Mouse (Mus musculus): Measurements from ENCODE around the gene Ppp3ca.

DNA sequence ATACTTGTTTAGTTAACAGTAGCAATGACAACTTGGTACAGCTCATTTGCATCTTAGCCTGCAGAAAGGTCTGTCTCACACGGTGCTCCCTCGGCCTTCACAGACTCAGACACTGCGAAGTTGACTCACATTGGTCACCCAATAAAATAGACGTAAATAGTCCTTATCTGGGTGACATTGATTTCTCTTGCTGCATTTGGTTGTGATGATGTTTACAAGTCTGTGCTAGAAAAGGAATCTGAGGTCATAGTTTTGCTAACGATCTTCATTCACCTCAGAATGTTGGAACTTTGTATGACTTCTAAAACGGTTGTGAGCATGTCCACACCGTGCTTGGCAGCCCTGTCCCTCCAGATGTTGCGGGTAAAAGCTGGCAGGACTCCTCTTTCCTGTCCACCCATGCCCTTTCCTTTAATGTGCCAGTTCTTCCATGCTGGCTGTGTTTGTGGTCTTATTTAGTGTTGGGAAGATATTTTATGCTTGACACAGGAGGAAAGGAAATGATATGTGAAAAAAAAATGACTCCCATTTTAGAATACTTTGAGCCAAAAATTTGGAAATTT lies 202.7 kb downstream of the Ppp3ca start:
- TF ChIP-seq USF1 (IDR thresholded peaks at IDR 0.05; ENCODE audit: low read depth) (no peak), CTCF (IDR thresholded peaks at IDR 0.05; ENCODE audit: control insufficient read depth, insufficient read depth, insufficient read length) (no peak), FOSL1 (IDR thresholded peaks at IDR 0.05; ENCODE audit: insufficient read depth, low read length, poor library complexity, severe bottlenecking) (no peak), MAX (IDR thresholded peaks at IDR 0.05) (no peak)
